Mouse (Mus musculus): ENCODE data around the gene Hspbap1. TPM values are rescaled to one million over a fixed set of nuclear protein-coding genes. Genes with fewer than 3 reads are reported as not detected.

Gene Hspbap1
- polyA plus RNA-seq, 1 experiment from 2014 or later = 29.9 TPM

DNA sequence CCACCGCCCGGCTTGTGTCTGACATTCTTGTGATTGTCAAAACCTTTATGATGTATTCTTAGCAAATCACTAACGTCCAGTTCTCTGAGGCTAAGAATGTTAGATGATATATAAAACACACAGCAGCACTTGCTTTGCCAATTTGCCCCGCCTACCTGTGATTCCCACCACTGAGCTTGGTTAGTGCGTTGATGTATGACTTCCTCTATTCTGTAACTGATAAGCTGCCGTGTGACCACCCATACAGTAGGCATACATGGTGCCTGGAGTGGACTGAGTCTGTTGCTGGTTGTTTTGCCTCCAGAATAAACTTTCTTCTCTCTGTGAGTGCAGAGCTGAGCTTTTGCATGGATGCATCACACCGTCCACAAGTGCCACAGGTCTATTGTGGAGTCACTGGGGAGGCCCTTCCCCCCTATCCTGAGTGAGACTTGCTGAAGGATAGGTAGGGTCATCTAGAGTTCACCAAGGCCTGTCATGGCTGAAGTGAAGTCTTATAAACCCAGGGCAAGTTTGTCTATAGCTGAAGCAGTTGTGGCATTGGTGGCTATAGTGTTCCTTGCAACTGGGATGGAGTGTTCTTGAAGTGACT is 14.1 kb downstream of the Hspbap1 start:
- H3K9me3 ChIP-seq = no peaks in the 10 kb centered on the region
- no peaks in the 10 kb centered on the region for H3K27me3 ChIP-seq (ENCODE audit: poor library complexity, severe bottlenecking)
- H3K27ac ChIP-seq = no peak overlapping the region
- peaks cover 10% of the 10 kb centered on the region for H3K4me1 ChIP-seq
- DNase-seq (ENCODE audit: extremely low spot score, low spot score) = no peak
- 90% methylated on average over 7 of the region's 7 CpGs for WGBS
- peaks cover 21% of the 10 kb centered on the region for H3K36me3 ChIP-seq (replicated peaks)
- H3K4me3 ChIP-seq = no peak overlapping the region

DNA sequence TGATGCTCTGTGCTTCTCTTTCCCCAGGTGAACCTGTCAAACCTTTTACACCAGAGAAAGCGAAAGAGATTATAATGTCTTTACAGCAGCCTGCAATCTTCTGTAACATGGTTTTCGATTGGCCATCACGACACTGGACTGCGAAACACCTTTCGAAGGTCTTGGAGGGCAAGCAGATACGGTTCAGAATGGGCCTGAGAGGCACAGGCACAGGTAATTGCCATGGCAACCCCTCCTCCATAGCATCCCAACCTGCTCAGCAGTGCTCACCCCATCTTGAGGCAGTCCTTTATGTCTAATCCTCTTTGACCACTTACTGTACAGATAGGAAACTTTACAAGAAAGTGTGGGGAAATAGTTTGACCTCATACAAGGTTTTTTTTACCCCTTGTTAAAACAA is 17.0 kb downstream of the Hspbap1 start:
- Histone ChIP-seq H3K4me3 (no peak overlapping the region), H3K27me3 (ENCODE audit: poor library complexity, severe bottlenecking) (no peaks in the 10 kb centered on the region), H3K4me1 (peaks cover 10% of the 10 kb centered on the region), H3K9me3 (no peaks in the 10 kb centered on the region), H3K27ac (no peak overlapping the region), H3K36me3 (replicated peaks) (peaks cover 40% of the 10 kb centered on the region)
- 94% methylated on average over 6 of the region's 6 CpGs for WGBS
- no peak for DNase-seq (ENCODE audit: extremely low spot score, low spot score)

DNA sequence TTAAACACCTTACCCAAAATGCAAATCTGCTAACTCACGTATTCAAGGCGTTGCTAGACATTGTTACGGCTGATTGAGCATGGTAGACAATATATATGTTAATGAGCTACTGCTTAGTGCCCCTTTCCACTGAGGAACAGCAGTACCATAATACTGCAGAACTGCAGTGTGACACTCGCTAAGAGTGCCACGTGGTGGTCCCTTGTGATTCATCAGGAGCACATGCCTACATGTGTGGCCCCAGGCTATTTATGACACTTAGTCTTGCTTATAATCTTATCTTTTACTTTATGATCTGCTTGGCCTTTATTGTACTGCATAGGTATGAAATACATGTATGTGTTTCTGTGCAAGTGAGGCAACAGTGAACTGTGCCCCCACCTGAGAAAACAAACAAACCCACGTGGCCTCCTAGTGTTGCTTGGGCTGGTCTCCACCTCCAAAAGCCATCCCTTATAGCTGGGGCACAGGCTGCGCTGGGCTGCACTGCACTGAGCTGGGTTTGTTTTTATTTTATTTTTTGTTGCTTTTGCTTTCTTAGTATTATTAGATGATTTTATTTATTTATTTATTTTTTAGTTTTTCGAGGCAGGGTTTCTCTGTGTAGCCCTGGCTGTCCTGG is 17.5 kb downstream of the Hspbap1 start:
- no peaks in the 10 kb centered on the region for H3K27me3 ChIP-seq (ENCODE audit: poor library complexity, severe bottlenecking)
- H3K36me3 ChIP-seq (replicated peaks) = peaks cover 40% of the 10 kb centered on the region
- WGBS = 85% methylated on average over 8 of the region's 8 CpGs
- H3K4me3 ChIP-seq = no peak overlapping the region
- H3K27ac ChIP-seq = no peak overlapping the region
- H3K9me3 ChIP-seq = no peaks in the 10 kb centered on the region
- H3K4me1 ChIP-seq = peaks cover 10% of the 10 kb centered on the region
- no peak for DNase-seq (ENCODE audit: extremely low spot score, low spot score)

DNA sequence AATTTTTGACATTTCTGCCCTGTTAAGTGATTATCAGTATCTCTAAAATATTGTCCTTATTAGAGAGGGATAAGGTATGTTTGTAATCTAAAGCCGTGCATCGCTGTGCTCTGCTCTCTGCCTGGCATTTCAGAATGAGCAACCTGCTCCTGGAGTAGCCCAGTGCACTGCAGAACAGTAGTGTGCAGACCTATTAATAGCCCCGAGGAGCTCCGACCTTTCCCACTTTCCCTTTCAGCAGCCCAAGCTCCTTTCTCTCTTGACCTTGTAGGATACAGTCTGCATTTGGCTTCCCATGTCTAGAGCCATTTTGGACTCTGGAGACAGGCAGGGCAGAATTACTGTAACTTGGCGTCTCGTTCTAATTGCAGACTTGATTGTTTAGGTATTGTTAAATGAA is 18.2 kb downstream of the Hspbap1 start:
- no peak overlapping the region for H3K27ac ChIP-seq
- H3K4me3 ChIP-seq = no peak overlapping the region
- H3K9me3 ChIP-seq = no peaks in the 10 kb centered on the region
- H3K36me3 ChIP-seq (replicated peaks) = peaks cover 43% of the 10 kb centered on the region
- no peak for DNase-seq (ENCODE audit: extremely low spot score, low spot score)
- peaks cover 10% of the 10 kb centered on the region for H3K4me1 ChIP-seq
- no peaks in the 10 kb centered on the region for H3K27me3 ChIP-seq (ENCODE audit: poor library complexity, severe bottlenecking)
- 94% methylated on average over 6 of the region's 6 CpGs for WGBS

DNA sequence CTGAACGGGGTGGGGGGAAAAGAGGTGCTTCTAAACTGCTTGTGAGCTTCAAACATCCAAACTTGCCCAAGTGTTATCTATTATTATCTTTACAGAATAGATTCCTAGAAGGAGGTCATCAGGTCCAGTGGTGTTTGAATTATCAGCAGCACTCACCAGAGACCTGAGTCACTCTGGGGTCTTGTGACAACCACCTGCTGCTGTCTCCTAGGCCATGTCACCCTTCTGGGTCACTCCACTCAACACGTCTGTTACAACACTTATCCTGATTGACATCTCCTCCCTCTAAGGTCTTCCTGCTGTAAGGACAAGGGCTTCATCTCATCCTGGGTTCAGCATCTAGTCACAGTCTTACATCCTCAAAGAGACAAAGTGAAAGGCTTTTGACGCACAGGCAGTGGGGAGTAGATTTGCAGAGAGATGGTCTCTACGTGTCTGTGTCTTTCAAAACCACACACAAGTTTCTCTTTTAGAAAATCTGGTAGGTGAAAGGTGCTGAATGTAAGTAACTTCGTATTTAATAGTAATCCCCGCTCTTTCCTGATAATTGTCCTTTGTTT is 21.9 kb downstream of the Hspbap1 start:
- no peak overlapping the region for H3K27ac ChIP-seq
- no peaks in the 10 kb centered on the region for H3K27me3 ChIP-seq (ENCODE audit: poor library complexity, severe bottlenecking)
- WGBS = 79% methylated on average over 6 of the region's 6 CpGs
- DNase-seq (ENCODE audit: extremely low spot score, low spot score) = no peak
- H3K9me3 ChIP-seq = no peaks in the 10 kb centered on the region
- H3K4me1 ChIP-seq = peaks cover 9% of the 10 kb centered on the region
- H3K4me3 ChIP-seq = no peak overlapping the region
- H3K36me3 ChIP-seq (replicated peaks) = peaks cover 48% of the 10 kb centered on the region

DNA sequence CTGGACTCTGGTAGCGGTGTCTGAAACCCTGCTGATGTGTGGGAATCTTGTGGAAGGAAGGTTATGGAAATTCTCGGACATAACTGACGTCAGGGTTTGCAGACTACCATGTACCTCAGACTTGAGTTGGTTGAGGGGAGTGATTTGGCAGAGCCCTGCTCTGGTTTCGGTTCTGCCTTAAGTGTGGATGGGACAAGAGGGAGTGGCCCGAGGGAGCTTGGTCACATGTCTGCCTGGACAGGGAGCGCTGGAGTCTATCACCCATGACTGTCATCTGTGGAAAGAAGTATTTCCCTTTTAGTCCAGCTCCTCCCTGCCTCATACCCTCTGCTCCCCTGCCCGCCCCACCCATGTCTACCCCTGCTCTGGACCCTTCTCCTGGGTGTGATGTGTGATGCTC is 32.0 kb downstream of the Hspbap1 start:
- no peak for DNase-seq (ENCODE audit: extremely low spot score, low spot score)
- no peaks in the 10 kb centered on the region for H3K4me1 ChIP-seq
- H3K9me3 ChIP-seq = 0 out of 2 replicates have a peak, but pooled peaks cover 6% of the 10 kb centered on the region
- H3K36me3 ChIP-seq (replicated peaks) = peaks cover 59% of the 10 kb centered on the region
- H3K27ac ChIP-seq = no peak overlapping the region
- H3K4me3 ChIP-seq = no peak overlapping the region
- no peaks in the 10 kb centered on the region for H3K27me3 ChIP-seq (ENCODE audit: poor library complexity, severe bottlenecking)
- WGBS = 94% methylated on average over 7 of the region's 7 CpGs

DNA sequence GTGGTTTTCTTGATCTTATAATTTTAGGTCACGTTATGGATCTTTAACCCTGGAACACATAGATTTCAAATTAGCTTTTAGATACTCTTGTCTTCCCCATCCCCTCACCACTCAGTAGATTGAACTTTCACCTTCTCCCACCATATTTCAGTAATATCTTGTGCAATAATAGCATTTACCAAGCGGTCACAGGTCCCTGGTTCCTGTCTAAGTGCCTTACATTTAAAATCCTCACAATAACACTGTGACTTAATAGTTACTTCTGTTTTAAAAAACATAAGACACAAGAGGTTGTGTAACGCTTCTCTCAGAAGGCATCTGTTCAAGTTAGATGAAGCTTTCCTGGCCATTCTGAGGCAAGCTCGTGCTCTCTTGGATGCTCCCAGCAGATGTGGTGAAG is 33.5 kb downstream of the Hspbap1 start:
- WGBS = 93% methylated on average over 4 of the region's 4 CpGs
- no peaks in the 10 kb centered on the region for H3K27me3 ChIP-seq (ENCODE audit: poor library complexity, severe bottlenecking)
- peaks cover 50% of the 10 kb centered on the region for H3K36me3 ChIP-seq (replicated peaks)
- H3K4me1 ChIP-seq = no peaks in the 10 kb centered on the region
- H3K9me3 ChIP-seq = 0 out of 2 replicates have a peak, but pooled peaks cover 6% of the 10 kb centered on the region
- no peak overlapping the region for H3K27ac ChIP-seq
- no peak for DNase-seq (ENCODE audit: extremely low spot score, low spot score)
- no peak overlapping the region for H3K4me3 ChIP-seq

DNA sequence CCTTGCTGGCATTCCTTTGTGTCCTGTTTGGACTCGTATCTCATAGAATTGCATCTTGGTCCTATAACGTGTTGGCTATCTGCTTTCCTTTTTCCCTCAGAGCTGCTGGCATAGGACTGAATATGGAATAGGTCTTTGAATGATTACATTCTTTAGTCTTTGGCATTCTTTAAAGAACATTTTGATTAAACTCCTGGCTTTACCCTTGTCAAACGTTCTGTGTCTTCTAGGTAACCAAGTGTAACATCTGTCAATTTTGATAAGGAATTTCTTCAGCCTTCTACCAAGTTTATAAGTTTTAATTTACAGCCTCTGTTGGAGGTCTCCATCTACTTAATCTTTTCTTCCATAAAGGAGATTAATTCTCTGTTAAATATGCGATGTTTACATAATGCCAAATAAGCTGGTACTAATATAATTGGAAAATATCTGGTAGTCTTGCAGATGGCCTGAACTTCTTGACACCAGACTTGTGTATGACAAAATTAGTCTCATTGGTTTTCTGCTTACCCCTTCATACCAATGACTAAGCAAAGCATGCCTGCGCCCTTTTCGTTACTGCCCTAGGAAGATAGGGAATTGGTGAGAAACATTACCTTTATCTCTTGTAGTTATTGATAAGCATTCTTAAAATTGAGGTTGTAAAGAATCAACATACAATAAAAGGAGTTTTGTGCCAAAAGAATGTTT is 36.9 kb downstream of the Hspbap1 start:
- no peak for DNase-seq (ENCODE audit: extremely low spot score, low spot score)
- Histone ChIP-seq H3K4me3 (no peak overlapping the region), H3K27ac (no peak overlapping the region), H3K4me1 (no peaks in the 10 kb centered on the region), H3K27me3 (ENCODE audit: poor library complexity, severe bottlenecking) (no peaks in the 10 kb centered on the region), H3K9me3 (no peaks in the 10 kb centered on the region), H3K36me3 (replicated peaks) (peaks cover 34% of the 10 kb centered on the region)
- WGBS = 92% methylated on average over 6 of the region's 6 CpGs

DNA sequence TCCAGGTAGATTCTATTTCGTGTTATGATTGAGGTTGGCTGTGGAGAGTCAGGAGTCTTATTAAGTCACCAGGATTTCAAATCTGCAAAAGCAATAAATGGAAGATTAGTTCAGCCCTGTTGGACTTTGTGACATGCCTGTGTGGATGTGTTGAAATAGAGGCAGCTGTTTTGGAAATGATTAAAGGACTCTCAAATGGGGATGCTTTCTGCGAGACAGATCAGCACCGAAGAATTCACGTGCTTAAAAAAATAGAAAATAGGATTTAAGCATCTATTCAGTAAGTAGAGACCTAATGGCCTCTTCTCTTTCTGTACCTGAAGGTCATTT is 37.5 kb downstream of the Hspbap1 start:
- H3K27me3 ChIP-seq (ENCODE audit: poor library complexity, severe bottlenecking) = no peaks in the 10 kb centered on the region
- H3K4me3 ChIP-seq = no peak overlapping the region
- peaks cover 31% of the 10 kb centered on the region for H3K36me3 ChIP-seq (replicated peaks)
- H3K4me1 ChIP-seq = no peaks in the 10 kb centered on the region
- 94% methylated on average over 4 of the region's 4 CpGs for WGBS
- DNase-seq (ENCODE audit: extremely low spot score, low spot score) = no peak
- H3K27ac ChIP-seq = no peak overlapping the region
- H3K9me3 ChIP-seq = no peaks in the 10 kb centered on the region

DNA sequence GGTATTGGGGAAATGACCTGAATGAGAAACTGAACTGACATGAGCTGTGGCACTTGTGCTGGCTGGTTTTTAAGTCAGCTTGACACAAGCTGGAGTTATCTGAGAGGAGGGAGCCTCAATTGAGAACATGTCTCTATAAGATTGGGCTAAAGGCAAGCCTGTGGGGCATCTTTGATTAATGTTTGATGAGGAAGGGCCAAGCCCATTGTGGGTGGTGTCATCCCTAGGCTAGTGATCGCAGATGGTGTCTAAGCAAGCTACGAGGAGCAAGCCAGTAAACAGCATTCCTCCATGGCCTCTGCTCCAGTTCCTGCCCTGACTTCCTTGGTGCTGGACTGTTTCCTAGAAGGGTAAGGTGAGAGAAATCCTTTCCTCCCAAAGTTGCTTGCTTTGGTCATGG is 38.7 kb downstream of the Hspbap1 start:
- Histone ChIP-seq H3K36me3 (replicated peaks) (peaks cover 28% of the 10 kb centered on the region), H3K27ac (no peak overlapping the region), H3K4me1 (no peaks in the 10 kb centered on the region), H3K27me3 (ENCODE audit: poor library complexity, severe bottlenecking) (no peaks in the 10 kb centered on the region), H3K4me3 (no peak overlapping the region), H3K9me3 (no peaks in the 10 kb centered on the region)
- 86% methylated on average over 2 of the region's 2 CpGs for WGBS
- no peak for DNase-seq (ENCODE audit: extremely low spot score, low spot score)

DNA sequence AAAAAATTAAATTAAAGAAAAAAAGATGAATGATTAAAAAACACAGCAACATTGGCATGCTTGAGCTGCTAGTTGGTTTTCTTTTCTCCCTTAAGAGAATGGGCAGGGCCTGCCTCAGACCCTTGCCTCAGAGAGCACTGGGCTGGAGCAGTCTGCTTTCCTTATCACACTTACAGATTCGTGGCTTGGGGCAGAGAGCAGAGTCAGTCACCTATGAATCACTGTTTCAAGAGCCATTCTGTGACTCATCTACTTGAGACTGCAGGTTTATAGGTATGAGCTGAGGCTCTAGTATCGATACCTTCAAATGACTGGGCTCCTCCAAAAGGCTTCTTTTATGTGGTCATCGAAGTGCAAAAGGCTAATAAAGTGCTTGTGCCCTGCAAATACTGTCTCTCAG is 42.9 kb downstream of the Hspbap1 start:
- Histone ChIP-seq H3K4me1 (no peaks in the 10 kb centered on the region), H3K4me3 (no peak overlapping the region), H3K27me3 (ENCODE audit: poor library complexity, severe bottlenecking) (no peaks in the 10 kb centered on the region), H3K36me3 (replicated peaks) (peaks cover 25% of the 10 kb centered on the region), H3K9me3 (no peaks in the 10 kb centered on the region), H3K27ac (no peak overlapping the region)
- 94% methylated on average over 3 of the region's 3 CpGs for WGBS
- DNase-seq (ENCODE audit: extremely low spot score, low spot score) = no peak

DNA sequence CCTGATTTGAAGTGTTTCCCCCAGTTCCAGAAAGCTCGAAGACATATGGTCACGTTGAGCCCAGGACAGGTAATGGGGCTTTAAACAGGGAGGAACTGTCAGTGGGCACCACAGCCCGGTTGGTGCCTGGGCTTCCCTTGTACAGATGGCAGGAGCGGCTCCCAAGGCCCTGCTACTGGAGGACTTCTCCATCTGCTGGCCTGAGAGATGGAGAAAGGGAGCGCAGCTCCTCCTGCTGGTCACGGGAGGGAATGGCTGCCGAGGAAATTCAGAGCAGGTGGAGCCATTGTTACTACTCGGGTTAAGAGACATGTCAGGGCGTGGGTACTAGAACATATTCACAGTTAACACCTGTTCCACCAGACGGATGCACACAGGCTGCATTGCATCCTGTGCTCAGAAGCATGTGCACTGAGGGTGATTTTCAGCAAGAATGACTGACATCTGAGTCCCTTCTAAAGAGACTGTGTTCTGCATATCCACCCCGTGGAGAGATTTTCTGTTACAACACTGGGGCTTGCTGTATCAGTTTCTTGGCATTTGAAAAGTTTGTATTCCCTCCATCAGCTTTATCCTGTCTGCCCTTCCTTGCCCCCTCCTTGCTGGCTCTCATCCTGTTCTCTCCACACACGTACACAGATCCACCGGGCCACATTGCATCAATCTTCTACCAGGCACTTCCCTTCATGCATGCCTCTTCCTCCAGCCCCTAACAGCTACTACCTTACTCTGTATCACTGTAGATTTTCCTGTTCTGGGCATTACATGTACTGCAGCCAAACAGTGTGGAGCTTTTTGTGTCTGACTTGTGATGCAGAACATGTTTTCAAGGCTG is 47.3 kb downstream of the Hspbap1 start:
- Histone ChIP-seq H3K4me1 (no peaks in the 10 kb centered on the region), H3K27me3 (ENCODE audit: poor library complexity, severe bottlenecking) (no peaks in the 10 kb centered on the region), H3K27ac (no peak overlapping the region), H3K9me3 (no peaks in the 10 kb centered on the region), H3K4me3 (no peak overlapping the region), H3K36me3 (replicated peaks) (peaks cover 42% of the 10 kb centered on the region)
- WGBS = 46% methylated on average over 13 of the region's 13 CpGs
- peak; percentile 79 for DNase-seq (ENCODE audit: extremely low spot score, low spot score)
